Mouse (Mus musculus): ENCODE measurements around the gene Bcl2l2.

- TF ChIP-seq POLR2A (IDR thresholded peaks at IDR 0.05; ENCODE audit: borderline replicate concordance, control insufficient read depth, low read depth, low read length) (no peak), CTCF (IDR thresholded peaks at IDR 0.05; ENCODE audit: control insufficient read depth, insufficient read depth, low read length) (no peak)
These were observed 17.6 kb upstream of the Bcl2l2 start for GRCm38 (mm10) chr14:54865626-54866025.
